Mouse (Mus musculus): Measurements from ENCODE around the gene Gm1673. TPM values are rescaled to one million over a fixed set of nuclear protein-coding genes. Genes with fewer than 3 reads are reported as not detected.
A peak's percentile ranks its signal among the peaks of the same experiment; 100 is the strongest.

Gene Gm1673
- 49.5 and 66.7 TPM in 2 replicates for polyA plus RNA-seq (2014; fragmentation: Nextera tagmentation; extraction: Ambion mirVana)

GRCm38 (mm10) chr5:33983309-33984121 is at the start of gene Gm1673:
Gene Gm1673, plus strand, starts transcription at chr5:33983433.
- Histone ChIP-seq H3K36me3 (ENCODE audit: control insufficient read depth, insufficient read depth, low read length) (0 out of 2 replicates have a peak, but pooled peaks cover 3% of the 10 kb centered on the region), H3K9me3 (ENCODE audit: control insufficient read depth, low read length) (no peaks in the 10 kb centered on the region), H3K27ac (replicated peaks in 1 of 2; ENCODE audit: control insufficient read depth in 1 of 2, insufficient read depth in 1 of 2, low read depth in 2 of 2, low read length in 2 of 2) (peak within 1 kb of the TSS; percentile 11 to 35; a peak in 2 of 4 replicates), H3K4me3 (ENCODE audit: control insufficient read depth in 1 of 2, insufficient read depth in 1 of 2, low read depth in 1 of 2, low read length in 2 of 2) (peak within 1 kb of the TSS; percentile 70 to 73), H3K4me2 (ENCODE audit: low read length) (peak within 1 kb of the TSS; percentile 77), H3K9ac (ENCODE audit: low read length) (peak within 1 kb of the TSS; percentile 72), H3K4me1 (ENCODE audit: control insufficient read depth in 2 of 2, insufficient read depth in 2 of 2, low read length in 2 of 2) (peaks cover 5 to 8% of the 10 kb centered on the region in 2 experiments; a peak in 2 of 4 replicates), H3K27me3 (ENCODE audit: control insufficient read depth, insufficient read depth, low read length) (0 out of 2 replicates have a peak, but pooled peaks cover 6% of the 10 kb centered on the region)
- peak; percentile 67 for ATAC-seq (ENCODE audit: insufficient number of reproducible peaks, insufficient read depth, low FRiP score, low read depth)
- WGBS = under 1% methylated on average over 84 of the region's 88 CpGs

- 82% methylated on average over 2 of the region's 2 CpGs for WGBS
- H3K27ac ChIP-seq (replicated peaks in 1 of 2; ENCODE audit: control insufficient read depth in 1 of 2, insufficient read depth in 1 of 2, low read depth in 2 of 2, low read length in 2 of 2) = no peak overlapping the region
- H3K9me3 ChIP-seq (ENCODE audit: control insufficient read depth, low read length) = peaks cover 8% of the 10 kb centered on the region
- H3K9ac ChIP-seq (ENCODE audit: low read length) = peak overlapping the region; percentile 16; the same call in 1 of the 2 replicates
- no peak for ATAC-seq (ENCODE audit: insufficient number of reproducible peaks, insufficient read depth, low FRiP score, low read depth)
- peaks cover 4 to 21% of the 10 kb centered on the region in 2 experiments; a peak in 3 of 4 replicates for H3K4me1 ChIP-seq (ENCODE audit: control insufficient read depth in 2 of 2, insufficient read depth in 2 of 2, low read length in 2 of 2)
- H3K36me3 ChIP-seq (ENCODE audit: control insufficient read depth, insufficient read depth, low read length) = peaks cover 21% of the 10 kb centered on the region
- peak overlapping the region in 1 of 2 experiments; percentile 8; a peak in 1 of 4 replicates for H3K4me3 ChIP-seq (ENCODE audit: control insufficient read depth in 1 of 2, insufficient read depth in 1 of 2, low read depth in 1 of 2, low read length in 2 of 2)
- H3K4me2 ChIP-seq (ENCODE audit: low read length) = peak overlapping the region; percentile 70
- H3K27me3 ChIP-seq (ENCODE audit: control insufficient read depth, insufficient read depth, low read length) = no peaks in the 10 kb centered on the region
These were observed 49.2 kb upstream of the Gm1673 start for GRCm38 (mm10) chr5:33934081-33934480.

DNA sequence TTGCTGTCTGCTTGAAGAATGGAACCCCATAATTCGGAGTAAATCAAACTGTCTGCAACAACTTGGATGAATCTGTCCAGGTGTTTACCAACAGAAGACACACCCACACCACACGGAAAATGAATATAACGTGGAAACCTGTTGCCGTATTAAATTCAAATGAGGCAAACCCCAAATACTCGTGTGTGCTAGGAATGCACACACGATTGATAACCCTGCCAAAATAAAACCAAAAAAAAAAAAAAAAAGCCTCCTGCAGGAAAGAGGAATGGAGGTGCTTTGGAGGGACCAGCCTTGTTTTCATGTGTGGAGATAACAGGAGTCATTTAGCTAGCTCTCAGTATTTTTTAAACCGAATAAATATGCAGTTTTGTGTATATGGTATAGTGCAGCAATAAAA is 48.4 kb upstream of the Gm1673 start:
- H3K4me1 ChIP-seq (ENCODE audit: control insufficient read depth in 2 of 2, insufficient read depth in 2 of 2, low read length in 2 of 2) = peaks cover 4 to 21% of the 10 kb centered on the region in 2 experiments; a peak in 3 of 4 replicates
- peaks cover 13% of the 10 kb centered on the region for H3K36me3 ChIP-seq (ENCODE audit: control insufficient read depth, insufficient read depth, low read length)
- peaks cover under 1% of the 10 kb centered on the region; the same call in 1 of the 2 replicates for H3K9me3 ChIP-seq (ENCODE audit: control insufficient read depth, low read length)
- peak overlapping the region in 1 of 2 experiments; percentile 96; a peak in 2 of 4 replicates for H3K4me3 ChIP-seq (ENCODE audit: control insufficient read depth in 1 of 2, insufficient read depth in 1 of 2, low read depth in 1 of 2, low read length in 2 of 2)
- H3K27me3 ChIP-seq (ENCODE audit: control insufficient read depth, insufficient read depth, low read length) = no peaks in the 10 kb centered on the region
- no peak overlapping the region for H3K27ac ChIP-seq (replicated peaks in 1 of 2; ENCODE audit: control insufficient read depth in 1 of 2, insufficient read depth in 1 of 2, low read depth in 2 of 2, low read length in 2 of 2)
- peak overlapping the region; percentile 70 for H3K4me2 ChIP-seq (ENCODE audit: low read length)
- ATAC-seq (ENCODE audit: insufficient number of reproducible peaks, insufficient read depth, low FRiP score, low read depth) = no peak
- peak overlapping the region; percentile 94; the same call in 1 of the 2 replicates for H3K9ac ChIP-seq (ENCODE audit: low read length)
- WGBS = 72% methylated on average over 7 of the region's 7 CpGs

DNA sequence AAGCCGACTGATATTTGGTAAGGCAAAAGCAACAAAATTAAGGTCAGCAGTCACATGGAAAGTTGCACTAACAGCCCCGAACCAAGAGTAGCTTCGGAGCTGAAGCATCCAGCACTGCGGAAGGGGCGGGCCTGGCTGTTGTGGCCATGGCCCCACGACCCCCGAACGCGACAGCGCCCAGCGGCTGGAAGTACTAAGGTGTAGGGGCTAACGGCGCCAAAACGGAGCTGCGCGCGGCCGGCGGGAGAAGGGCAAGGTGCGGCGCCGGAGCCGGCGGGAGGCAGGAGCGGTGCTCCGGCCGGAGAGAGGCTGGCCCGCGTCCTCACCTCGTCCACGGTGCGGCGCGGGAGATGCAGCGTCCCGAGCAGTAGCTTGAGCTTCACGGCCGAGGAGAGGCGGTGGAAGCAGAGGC is 47.5 kb upstream of the Gm1673 start:
- peak; percentile 49 for ATAC-seq (ENCODE audit: insufficient number of reproducible peaks, insufficient read depth, low FRiP score, low read depth)
- peak overlapping the region; percentile 70 for H3K4me2 ChIP-seq (ENCODE audit: low read length)
- H3K27ac ChIP-seq (replicated peaks in 1 of 2; ENCODE audit: control insufficient read depth in 1 of 2, insufficient read depth in 1 of 2, low read depth in 2 of 2, low read length in 2 of 2) = peak overlapping the region; percentile 78 to 93
- H3K27me3 ChIP-seq (ENCODE audit: control insufficient read depth, insufficient read depth, low read length) = no peaks in the 10 kb centered on the region
- H3K36me3 ChIP-seq (ENCODE audit: control insufficient read depth, insufficient read depth, low read length) = peaks cover 6% of the 10 kb centered on the region
- under 1% methylated on average over 36 of the region's 39 CpGs for WGBS
- peak overlapping the region; percentile 94 for H3K9ac ChIP-seq (ENCODE audit: low read length)
- H3K9me3 ChIP-seq (ENCODE audit: control insufficient read depth, low read length) = 0 out of 2 replicates have a peak, but pooled peaks cover 3% of the 10 kb centered on the region
- peak overlapping the region; percentile 59 to 96 for H3K4me3 ChIP-seq (ENCODE audit: control insufficient read depth in 1 of 2, insufficient read depth in 1 of 2, low read depth in 1 of 2, low read length in 2 of 2)
- peaks cover 4 to 21% of the 10 kb centered on the region in 2 experiments; a peak in 3 of 4 replicates for H3K4me1 ChIP-seq (ENCODE audit: control insufficient read depth in 2 of 2, insufficient read depth in 2 of 2, low read length in 2 of 2)

- under 1% methylated on average over 58 of the region's 61 CpGs for WGBS
- Histone ChIP-seq H3K4me3 (ENCODE audit: control insufficient read depth in 1 of 2, insufficient read depth in 1 of 2, low read depth in 1 of 2, low read length in 2 of 2) (peak within 1 kb of the TSS; percentile 59 to 96), H3K4me2 (ENCODE audit: low read length) (peak within 1 kb of the TSS; percentile 88), H3K4me1 (ENCODE audit: control insufficient read depth in 2 of 2, insufficient read depth in 2 of 2, low read length in 2 of 2) (peaks cover 4 to 21% of the 10 kb centered on the region in 2 experiments; a peak in 3 of 4 replicates), H3K9ac (ENCODE audit: low read length) (peak within 1 kb of the TSS; percentile 94), H3K9me3 (ENCODE audit: control insufficient read depth, low read length) (0 out of 2 replicates have a peak, but pooled peaks cover 3% of the 10 kb centered on the region), H3K27ac (replicated peaks in 1 of 2; ENCODE audit: control insufficient read depth in 1 of 2, insufficient read depth in 1 of 2, low read depth in 2 of 2, low read length in 2 of 2) (peak within 1 kb of the TSS; percentile 78 to 93), H3K27me3 (ENCODE audit: control insufficient read depth, insufficient read depth, low read length) (no peaks in the 10 kb centered on the region), H3K36me3 (ENCODE audit: control insufficient read depth, insufficient read depth, low read length) (peaks cover 4% of the 10 kb centered on the region)
- ATAC-seq (ENCODE audit: insufficient number of reproducible peaks, insufficient read depth, low FRiP score, low read depth) = peak; percentile 96
These were observed 47.0 kb upstream of the Gm1673 start, which contains the start of gene Nelfa for GRCm38 (mm10) chr5:33936120-33936707. Gene Nelfa, minus strand, starts transcription at chr5:33936413.

DNA sequence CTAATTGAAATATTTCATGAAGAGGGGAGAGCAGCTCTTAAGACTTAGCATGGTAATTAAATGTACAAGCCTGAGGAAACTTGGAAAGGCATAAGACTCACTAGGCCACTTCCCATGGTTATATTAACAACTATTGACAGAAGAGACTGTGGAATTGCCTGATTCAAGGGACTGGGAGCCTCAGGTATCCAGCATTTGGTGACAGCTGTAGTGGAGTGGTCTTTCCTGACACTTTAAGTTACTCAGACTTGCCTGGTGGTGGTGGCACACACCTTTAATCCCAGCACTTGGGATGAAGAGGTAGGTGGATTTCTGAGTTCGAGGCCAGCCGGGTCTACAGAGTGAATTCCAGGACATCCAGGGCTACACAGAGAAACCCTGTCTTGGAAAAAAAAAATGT is 46.0 kb upstream of the Gm1673 start:
- no peak for ATAC-seq (ENCODE audit: insufficient number of reproducible peaks, insufficient read depth, low FRiP score, low read depth)
- 92% methylated on average over 2 of the region's 2 CpGs for WGBS
- Histone ChIP-seq H3K36me3 (ENCODE audit: control insufficient read depth, insufficient read depth, low read length) (no peaks in the 10 kb centered on the region), H3K9ac (ENCODE audit: low read length) (peak overlapping the region; percentile 94), H3K4me1 (ENCODE audit: control insufficient read depth in 2 of 2, insufficient read depth in 2 of 2, low read length in 2 of 2) (peaks cover 4 to 21% of the 10 kb centered on the region in 2 experiments; a peak in 3 of 4 replicates), H3K4me2 (ENCODE audit: low read length) (peak overlapping the region; percentile 88), H3K4me3 (ENCODE audit: control insufficient read depth in 1 of 2, insufficient read depth in 1 of 2, low read depth in 1 of 2, low read length in 2 of 2) (peak overlapping the region in 1 of 2 experiments; percentile 96; a peak in 2 of 4 replicates), H3K27ac (replicated peaks in 1 of 2; ENCODE audit: control insufficient read depth in 1 of 2, insufficient read depth in 1 of 2, low read depth in 2 of 2, low read length in 2 of 2) (no peak overlapping the region), H3K9me3 (ENCODE audit: control insufficient read depth, low read length) (peaks cover 8% of the 10 kb centered on the region; the same call in 1 of the 2 replicates), H3K27me3 (ENCODE audit: control insufficient read depth, insufficient read depth, low read length) (no peaks in the 10 kb centered on the region)

DNA sequence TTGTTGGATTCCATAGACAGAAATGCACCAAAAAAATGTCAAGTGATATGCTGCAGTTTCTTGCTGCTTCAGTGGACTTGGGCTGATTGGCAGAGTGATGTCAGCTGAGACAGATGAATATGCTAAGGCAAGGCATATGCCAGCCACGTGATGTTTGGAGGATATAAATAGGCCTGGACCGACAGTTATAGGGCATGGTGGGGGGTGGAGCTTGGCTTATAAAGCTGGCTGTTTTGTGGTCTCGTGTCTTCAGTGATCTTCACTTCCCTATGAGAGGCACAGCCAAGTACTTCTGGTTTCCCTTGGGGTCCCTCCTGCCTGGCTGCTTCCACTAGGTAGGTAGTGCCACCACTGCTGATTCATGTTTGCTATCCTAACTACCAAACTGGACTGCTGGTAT is 44.8 kb upstream of the Gm1673 start:
- Histone ChIP-seq H3K9me3 (ENCODE audit: control insufficient read depth, low read length) (peaks cover 10% of the 10 kb centered on the region; the same call in 1 of the 2 replicates), H3K9ac (ENCODE audit: low read length) (no peak overlapping the region), H3K27me3 (ENCODE audit: control insufficient read depth, insufficient read depth, low read length) (no peaks in the 10 kb centered on the region), H3K4me3 (ENCODE audit: control insufficient read depth in 1 of 2, insufficient read depth in 1 of 2, low read depth in 1 of 2, low read length in 2 of 2) (no peak overlapping the region), H3K27ac (replicated peaks in 1 of 2; ENCODE audit: control insufficient read depth in 1 of 2, insufficient read depth in 1 of 2, low read depth in 2 of 2, low read length in 2 of 2) (no peak overlapping the region), H3K4me1 (ENCODE audit: control insufficient read depth in 2 of 2, insufficient read depth in 2 of 2, low read length in 2 of 2) (peaks cover 4 to 21% of the 10 kb centered on the region in 2 experiments; a peak in 3 of 4 replicates), H3K4me2 (ENCODE audit: low read length) (no peak overlapping the region), H3K36me3 (ENCODE audit: control insufficient read depth, insufficient read depth, low read length) (no peaks in the 10 kb centered on the region)
- WGBS = 67% methylated on average over 3 of the region's 3 CpGs
- no peak for ATAC-seq (ENCODE audit: insufficient number of reproducible peaks, insufficient read depth, low FRiP score, low read depth)

Data from heart, embryonic 14.5 days (tissue).